In genomic region chr1:139495408-139495807, GRCm38 (mm10) we compare ENCODE assay signal across 27 mouse cellular contexts. TPM values are rescaled to one million over a fixed set of nuclear protein-coding genes. Genes with fewer than 3 reads are reported as not detected.
"Had no signal": no experiment of that assay in that cellular context is flagged by ENCODE, and none has a peak within 500 bp of the region (broad histone marks: within the 10 kb centered on the region; RNA-seq: fewer than 3 reads in every experiment).

No protein-coding gene starts in this region.

- H3K9me3 ChIP-seq: midbrain, embryonic 10.5 days; midbrain, embryonic 12.5 days; neural tube, embryonic 13.5 days; neural tube, embryonic 15.5 days; stomach, embryonic 15.5 days had no signal

- H3K4me1 ChIP-seq: midbrain, embryonic 10.5 days; midbrain, embryonic 12.5 days; neural tube, embryonic 13.5 days; neural tube, embryonic 15.5 days; stomach, embryonic 15.5 days had no signal

- H3K4me3 ChIP-seq: midbrain, embryonic 10.5 days; midbrain, embryonic 12.5 days; myocyte; neural tube, embryonic 13.5 days; neural tube, embryonic 15.5 days; stomach, embryonic 15.5 days had no signal

- H3K4me2 ChIP-seq: lung, embryonic 14.5 days; midbrain, embryonic 12.5 days; neural tube, embryonic 13.5 days; neural tube, embryonic 15.5 days; stomach, embryonic 15.5 days had no signal

- H3K36me3 ChIP-seq: neural tube, embryonic 15.5 days had no signal

- DNase-seq: lung, adult 18-20 months; lung, embryonic 14.5 days; lung, postnatal 10 days; lung, postnatal 4 days; midbrain, embryonic 14.5 days; retina, postnatal 1 day; right cerebral cortex, adult 18-20 months; right cerebral cortex, postnatal 25 days; right cerebral cortex, postnatal 4 days; spleen, adult 18-20 months; thymus, adult 2 months; thymus, postnatal 25 days; thymus, postnatal 4 days had no signal

- H3K27ac ChIP-seq: midbrain, embryonic 10.5 days; midbrain, embryonic 12.5 days; neural tube, embryonic 13.5 days; neural tube, embryonic 15.5 days; stomach, embryonic 15.5 days; stomach, postnatal 0 days had no signal

- H3K9ac ChIP-seq: lung, embryonic 14.5 days; midbrain, embryonic 12.5 days; neural tube, embryonic 13.5 days; neural tube, embryonic 15.5 days; stomach, embryonic 15.5 days had no signal

- H3K27me3 ChIP-seq: midbrain, embryonic 12.5 days; neural tube, embryonic 13.5 days; neural tube, embryonic 15.5 days; stomach, embryonic 15.5 days had no signal

- ATAC-seq: midbrain, embryonic 16.5 days had no signal

RNA-seq across cellular contexts. Expression of gene F13b, which starts 6.1 kb away (rescaled TPM):
- total RNA-seq: megakaryocyte, adult 5-6 weeks; megakaryocyte-erythroid progenitor cell, adult 5-6 weeks had no signal
- polyA plus RNA-seq: lung, embryonic 14.5 days; lung, embryonic 16.5 days; midbrain, embryonic 10.5 days; midbrain, embryonic 12.5 days; midbrain, embryonic 14.5 days; midbrain, embryonic 16.5 days; myocyte; neural tube, embryonic 11.5 days; neural tube, embryonic 13.5 days; neural tube, embryonic 15.5 days; small intestine, adult 2 months; thymus, adult 2 months; urinary bladder, adult 2 months had no signal
